Mouse (Mus musculus): ENCODE results near the gene Taf1d. TPM values are rescaled to one million over a fixed set of nuclear protein-coding genes. Genes with fewer than 3 reads are reported as not detected.
"Not testable (repeated sequence)": the region's sequence is repeated elsewhere in the genome, so short reads cannot be mapped to it uniquely, and the experiment has no call there.

The Taf1d gene
- polyA plus RNA-seq, 1 experiment from 2014 or later, result 64.0 TPM

- Histone ChIP-seq H3K27ac (ENCODE audit: low read depth, low read length) (no peak overlapping the region), H3K4me1 (replicated peaks; ENCODE audit: control insufficient read depth, insufficient read depth, low read length) (no peaks in the 10 kb centered on the region; the same call in 1 of the 2 replicates), H3K4me2 (replicated peaks; ENCODE audit: low read depth, low read length) (no peak overlapping the region), H3K36me3 (ENCODE audit: control insufficient read depth, insufficient read depth, low read length) (peaks cover 36% of the 10 kb centered on the region), H3K9ac (ENCODE audit: low read depth, low read length) (no peak overlapping the region), H3K9me3 (ENCODE audit: control insufficient read depth, low read length) (no peaks in the 10 kb centered on the region), H3K4me3 (ENCODE audit: low read depth, low read length) (no peak overlapping the region), H3K27me3 (ENCODE audit: control insufficient read depth, insufficient read depth, low read length) (no peaks in the 10 kb centered on the region)
- ATAC-seq (ENCODE audit: low FRiP score), result no peak
- 90% methylated on average over 2 of the region's 2 CpGs for WGBS
- no peak for DNase-seq (ENCODE audit: low spot score)
Measured at GRCm38 (mm10) chr9:15312054-15312735, 6.2 kb downstream of the Taf1d start.

DNA sequence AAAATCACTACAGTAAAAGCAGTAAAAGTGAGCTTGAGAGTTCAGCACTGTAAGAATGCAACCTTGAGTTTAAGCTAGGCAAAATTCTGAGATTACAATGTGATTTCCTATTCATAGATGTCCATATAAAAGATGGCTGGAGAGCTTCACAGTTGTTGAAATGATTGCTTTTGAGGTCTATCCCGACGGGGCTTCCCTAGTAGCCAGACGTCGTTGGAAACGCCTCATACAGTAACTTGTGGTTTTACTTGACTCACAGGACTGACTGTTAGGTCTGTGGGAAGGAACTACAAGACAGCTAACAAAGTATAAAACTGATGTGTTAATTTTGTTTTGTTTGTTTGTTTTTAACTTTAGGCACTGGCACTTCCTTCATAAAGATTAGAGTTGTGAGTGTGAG is 7.6 kb downstream of the Taf1d start:
- ATAC-seq (ENCODE audit: low FRiP score) (no peak), DNase-seq (ENCODE audit: low spot score) (no peak)
- H3K4me1 ChIP-seq (replicated peaks; ENCODE audit: control insufficient read depth, insufficient read depth, low read length), result no peaks in the 10 kb centered on the region; the same call in 1 of the 2 replicates
- no peak overlapping the region for H3K27ac ChIP-seq (ENCODE audit: low read depth, low read length)
- no peaks in the 10 kb centered on the region for H3K9me3 ChIP-seq (ENCODE audit: control insufficient read depth, low read length)
- 94% methylated on average over 5 of the region's 5 CpGs for WGBS
- H3K4me2 ChIP-seq (replicated peaks; ENCODE audit: low read depth, low read length), result no peak overlapping the region
- H3K4me3 ChIP-seq (ENCODE audit: low read depth, low read length), result no peak overlapping the region
- H3K9ac ChIP-seq (ENCODE audit: low read depth, low read length), result no peak overlapping the region
- H3K36me3 ChIP-seq (ENCODE audit: control insufficient read depth, insufficient read depth, low read length), result peaks cover 36% of the 10 kb centered on the region
- H3K27me3 ChIP-seq (ENCODE audit: control insufficient read depth, insufficient read depth, low read length), result no peaks in the 10 kb centered on the region

DNA sequence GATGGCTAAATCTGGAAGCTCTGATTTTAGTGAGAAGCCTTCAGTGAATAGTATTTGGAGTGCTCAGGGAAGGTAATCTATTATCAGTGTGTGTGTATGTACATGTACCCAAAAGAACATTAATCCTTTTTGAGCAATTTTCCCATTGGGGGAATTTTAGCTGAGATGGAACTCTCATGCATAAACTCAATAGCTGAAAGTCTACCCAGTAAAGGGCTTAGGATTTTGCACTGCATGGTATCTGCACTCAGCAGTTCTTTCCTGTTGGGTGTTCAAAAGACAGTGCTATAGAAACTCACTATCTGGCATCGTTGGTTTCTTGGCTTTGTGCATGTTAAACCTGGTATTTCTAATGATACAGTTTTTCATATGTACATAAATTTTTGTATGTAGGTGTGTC is 8.6 kb downstream of the Taf1d start:
- no peak overlapping the region for H3K4me3 ChIP-seq (ENCODE audit: low read depth, low read length)
- H3K4me1 ChIP-seq (replicated peaks; ENCODE audit: control insufficient read depth, insufficient read depth, low read length), result no peaks in the 10 kb centered on the region
- H3K36me3 ChIP-seq (ENCODE audit: control insufficient read depth, insufficient read depth, low read length), result peaks cover 33% of the 10 kb centered on the region
- no peak overlapping the region for H3K9ac ChIP-seq (ENCODE audit: low read depth, low read length)
- ATAC-seq (ENCODE audit: low FRiP score) (no peak), DNase-seq (ENCODE audit: low spot score) (no peak)
- WGBS, result 100% methylated on average over 1 of the region's 1 CpGs
- H3K27me3 ChIP-seq (ENCODE audit: control insufficient read depth, insufficient read depth, low read length), result no peaks in the 10 kb centered on the region
- H3K9me3 ChIP-seq (ENCODE audit: control insufficient read depth, low read length), result no peaks in the 10 kb centered on the region
- H3K4me2 ChIP-seq (replicated peaks; ENCODE audit: low read depth, low read length), result no peak overlapping the region
- H3K27ac ChIP-seq (ENCODE audit: low read depth, low read length), result no peak overlapping the region

- H3K9me3 ChIP-seq (ENCODE audit: control insufficient read depth, low read length); H3K4me1 ChIP-seq (replicated peaks; ENCODE audit: control insufficient read depth, insufficient read depth, low read length); DNase-seq (ENCODE audit: low spot score); ATAC-seq (ENCODE audit: low FRiP score); H3K4me2 ChIP-seq (replicated peaks; ENCODE audit: low read depth, low read length); H3K4me3 ChIP-seq (ENCODE audit: low read depth, low read length); H3K27ac ChIP-seq (ENCODE audit: low read depth, low read length); H3K27me3 ChIP-seq (ENCODE audit: control insufficient read depth, insufficient read depth, low read length); H3K9ac ChIP-seq (ENCODE audit: low read depth, low read length): not testable (repeated sequence)
- peaks cover 30% of the 10 kb centered on the region for H3K36me3 ChIP-seq (ENCODE audit: control insufficient read depth, insufficient read depth, low read length)
- WGBS, result 100% methylated on average over 1 of the region's 2 CpGs
Measured at GRCm38 (mm10) chr9:15316296-15316695, 10.3 kb downstream of the Taf1d start.

DNA sequence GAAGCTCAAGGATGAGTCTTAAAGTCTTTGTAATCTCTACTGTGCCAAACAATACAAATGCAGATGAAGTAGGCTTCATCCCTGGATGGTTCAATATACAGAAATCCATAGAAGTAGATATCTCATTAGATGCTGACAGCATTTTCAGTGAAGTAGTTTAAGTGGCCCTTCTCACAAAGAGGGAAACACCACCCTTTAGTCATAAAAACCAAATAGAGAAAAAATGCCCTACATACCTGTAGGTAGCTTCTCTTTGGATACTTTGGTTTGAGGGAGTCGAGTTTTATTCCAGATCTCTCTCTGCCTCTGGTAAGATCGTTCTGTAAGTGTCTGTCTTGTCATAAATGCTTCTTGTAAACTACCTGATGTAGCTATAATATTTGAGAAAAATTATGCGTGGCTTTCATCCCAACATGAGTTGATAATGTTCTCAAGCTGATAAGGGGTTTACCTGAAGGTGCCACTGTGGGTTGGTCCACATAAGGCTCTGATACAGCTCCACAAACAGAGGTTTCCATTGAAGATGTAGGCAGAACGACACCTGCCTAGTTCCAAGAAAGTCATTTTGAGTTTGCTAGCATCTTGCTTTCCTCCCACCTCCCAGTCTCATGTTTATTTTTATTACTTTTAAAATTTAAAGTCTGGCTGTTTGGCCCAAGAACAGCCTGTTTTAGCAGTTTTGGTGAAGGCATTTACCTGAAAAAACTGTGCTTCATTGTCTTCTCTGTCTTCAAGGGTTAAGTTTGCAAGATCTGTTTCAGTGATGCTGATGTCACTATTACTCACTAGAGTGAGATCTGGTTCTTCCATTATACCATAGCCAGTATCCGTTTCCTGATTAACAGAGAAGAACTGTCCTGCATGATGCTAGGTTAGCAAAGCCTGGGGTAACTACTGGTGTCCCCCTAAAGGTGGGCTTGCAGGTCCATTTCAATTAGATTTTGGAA is 11.5 kb downstream of the Taf1d start:
- no peak overlapping the region for H3K4me2 ChIP-seq (replicated peaks; ENCODE audit: low read depth, low read length)
- H3K9ac ChIP-seq (ENCODE audit: low read depth, low read length), result no peak overlapping the region
- no peaks in the 10 kb centered on the region for H3K4me1 ChIP-seq (replicated peaks; ENCODE audit: control insufficient read depth, insufficient read depth, low read length)
- WGBS, result 66% methylated on average over 5 of the region's 5 CpGs
- H3K27me3 ChIP-seq (ENCODE audit: control insufficient read depth, insufficient read depth, low read length), result no peaks in the 10 kb centered on the region
- H3K4me3 ChIP-seq (ENCODE audit: low read depth, low read length), result no peak overlapping the region
- H3K36me3 ChIP-seq (ENCODE audit: control insufficient read depth, insufficient read depth, low read length), result peaks cover 26% of the 10 kb centered on the region
- H3K27ac ChIP-seq (ENCODE audit: low read depth, low read length), result no peak overlapping the region
- DNase-seq (ENCODE audit: low spot score) (no peak), ATAC-seq (ENCODE audit: low FRiP score) (no peak)
- H3K9me3 ChIP-seq (ENCODE audit: control insufficient read depth, low read length), result no peaks in the 10 kb centered on the region

DNA sequence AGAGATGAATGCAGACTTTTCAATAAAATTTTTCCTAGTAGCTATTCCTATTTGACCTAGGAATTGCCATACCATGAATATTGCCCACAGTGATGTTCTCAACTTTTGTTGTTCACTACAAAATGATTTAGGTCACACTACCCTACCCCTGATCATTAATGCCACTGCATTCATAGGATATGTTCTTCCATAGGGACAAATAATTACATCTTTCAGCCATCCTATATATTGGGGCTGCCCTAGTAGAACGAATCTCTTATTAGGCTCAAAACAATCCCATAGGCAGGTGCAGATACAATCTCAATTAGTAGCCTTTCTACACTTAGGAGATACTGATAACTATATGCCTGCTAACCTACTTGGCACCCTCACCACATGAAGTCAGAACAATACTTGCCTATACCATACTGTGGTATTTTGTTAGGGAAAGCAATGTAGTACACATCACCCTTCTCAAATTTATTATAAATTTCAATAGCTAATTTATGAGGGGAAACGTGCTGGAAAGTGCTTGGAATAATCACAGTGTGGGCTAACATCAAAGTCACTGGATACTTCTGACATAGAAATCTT is 12.2 kb downstream of the Taf1d start:
- Histone ChIP-seq H3K27me3 (ENCODE audit: control insufficient read depth, insufficient read depth, low read length) (no peaks in the 10 kb centered on the region), H3K9ac (ENCODE audit: low read depth, low read length) (no peak overlapping the region), H3K4me2 (replicated peaks; ENCODE audit: low read depth, low read length) (no peak overlapping the region), H3K27ac (ENCODE audit: low read depth, low read length) (no peak overlapping the region), H3K36me3 (ENCODE audit: control insufficient read depth, insufficient read depth, low read length) (peaks cover 26% of the 10 kb centered on the region), H3K4me1 (replicated peaks; ENCODE audit: control insufficient read depth, insufficient read depth, low read length) (no peaks in the 10 kb centered on the region), H3K4me3 (ENCODE audit: low read depth, low read length) (no peak overlapping the region), H3K9me3 (ENCODE audit: control insufficient read depth, low read length) (no peaks in the 10 kb centered on the region)
- DNase-seq (ENCODE audit: low spot score) (no peak), ATAC-seq (ENCODE audit: low FRiP score) (0 out of 2 replicates have a peak, but pooled peaks have one; percentile 47)
- whole genome bisulfite sequencing, result 87% methylated on average over 2 of the region's 2 CpGs

DNA sequence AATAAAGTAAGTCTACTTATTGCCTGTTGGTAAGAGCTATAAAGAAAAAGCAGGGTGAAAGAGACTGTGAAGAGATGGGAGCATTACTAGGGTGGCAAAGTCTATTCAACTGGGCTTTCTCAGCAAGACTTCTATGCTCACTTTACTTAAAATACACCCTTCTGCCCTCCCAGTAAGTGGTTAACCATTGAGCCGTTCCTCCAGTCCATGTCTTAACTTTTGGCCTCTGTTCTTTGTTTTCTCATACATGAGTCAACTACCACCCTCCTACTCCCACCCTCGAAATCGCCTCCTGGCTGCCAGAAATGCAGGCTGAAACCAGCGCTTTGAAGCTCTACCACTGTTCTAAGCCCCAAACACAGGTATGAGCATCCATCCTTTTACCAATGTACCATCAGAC is 31.8 kb downstream of the Taf1d start:
- no peaks in the 10 kb centered on the region for H3K27me3 ChIP-seq (ENCODE audit: control insufficient read depth, insufficient read depth, low read length)
- H3K4me3 ChIP-seq (ENCODE audit: low read depth, low read length), result no peak overlapping the region
- WGBS, result 93% methylated on average over 4 of the region's 4 CpGs
- H3K9me3 ChIP-seq (ENCODE audit: control insufficient read depth, low read length), result no peaks in the 10 kb centered on the region
- ATAC-seq (ENCODE audit: low FRiP score) (no peak), DNase-seq (ENCODE audit: low spot score) (no peak)
- no peak overlapping the region for H3K9ac ChIP-seq (ENCODE audit: low read depth, low read length)
- H3K36me3 ChIP-seq (ENCODE audit: control insufficient read depth, insufficient read depth, low read length), result peaks cover 9% of the 10 kb centered on the region
- H3K4me2 ChIP-seq (replicated peaks; ENCODE audit: low read depth, low read length), result no peak overlapping the region
- H3K27ac ChIP-seq (ENCODE audit: low read depth, low read length), result no peak overlapping the region
- H3K4me1 ChIP-seq (replicated peaks; ENCODE audit: control insufficient read depth, insufficient read depth, low read length), result no peaks in the 10 kb centered on the region

DNA sequence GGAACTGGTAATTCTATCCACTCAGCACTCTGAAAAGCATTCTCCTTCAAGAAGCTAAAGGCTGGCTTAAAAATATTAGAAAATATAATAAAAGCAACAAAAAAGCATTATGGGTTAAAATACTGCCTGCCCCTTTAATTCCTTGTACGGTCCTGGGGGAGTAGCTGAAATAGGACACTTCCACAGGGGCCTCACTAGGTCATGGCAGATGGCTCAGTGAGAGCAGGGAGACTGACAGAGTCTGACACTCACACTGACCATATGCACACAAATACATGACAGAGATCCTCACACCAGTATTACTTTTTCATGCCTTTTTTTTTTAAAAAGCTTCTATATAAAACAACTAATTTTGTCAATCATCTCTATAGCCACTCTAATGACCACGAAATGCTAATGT is 43.9 kb downstream of the Taf1d start:
- DNase-seq (ENCODE audit: low spot score), result no peak
- H3K9ac ChIP-seq (ENCODE audit: low read depth, low read length), result no peak overlapping the region
- H3K27me3 ChIP-seq (ENCODE audit: control insufficient read depth, insufficient read depth, low read length), result no peaks in the 10 kb centered on the region
- 78% methylated on average over 2 of the region's 2 CpGs for WGBS
- no peaks in the 10 kb centered on the region; the same call in 1 of the 2 replicates for H3K36me3 ChIP-seq (ENCODE audit: control insufficient read depth, insufficient read depth, low read length)
- no peak for ATAC-seq (ENCODE audit: low FRiP score)
- no peak overlapping the region for H3K4me3 ChIP-seq (ENCODE audit: low read depth, low read length)
- no peaks in the 10 kb centered on the region for H3K4me1 ChIP-seq (replicated peaks; ENCODE audit: control insufficient read depth, insufficient read depth, low read length)
- no peak overlapping the region for H3K4me2 ChIP-seq (replicated peaks; ENCODE audit: low read depth, low read length)
- no peak overlapping the region for H3K27ac ChIP-seq (ENCODE audit: low read depth, low read length)
- H3K9me3 ChIP-seq (ENCODE audit: control insufficient read depth, low read length), result no peaks in the 10 kb centered on the region
